Mouse (Mus musculus): ENCODE measurements around the gene Hdac5. TPM values are rescaled to one million over a fixed set of nuclear protein-coding genes. Genes with fewer than 3 reads are reported as not detected.

The Hdac5 gene
- polyA plus RNA-seq, 1 experiment from 2014 or later: 45.3 TPM

GRCm38 (mm10) chr11:102263211-102263610, 33.2 kb upstream of the Hdac5 start:
- Histone ChIP-seq H3K27me3 (ENCODE audit: control insufficient read depth, insufficient read depth, low read length) (no peaks in the 10 kb centered on the region), H3K4me2 (no peak overlapping the region), H3K27ac (ENCODE audit: low read depth, low read length) (no peak overlapping the region), H3K9ac (ENCODE audit: low read depth, low read length) (no peak overlapping the region), H3K4me1 (ENCODE audit: control insufficient read depth, insufficient read depth, low read length) (peaks cover 3% of the 10 kb centered on the region; the same call in 1 of the 2 replicates), H3K9me3 (replicated peaks; ENCODE audit: control insufficient read depth, low read length) (no peaks in the 10 kb centered on the region), H3K36me3 (ENCODE audit: control insufficient read depth, insufficient read depth, low read length) (peaks cover 3% of the 10 kb centered on the region; the same call in 1 of the 2 replicates), H3K4me3 (ENCODE audit: low read depth, low read length) (no peak overlapping the region)
- no peak for ATAC-seq (replicated peaks; ENCODE audit: insufficient number of reproducible peaks, low FRiP score, low TSS enrichment)
- 91% methylated on average over 7 of the region's 7 CpGs for WGBS (ENCODE audit: insufficient replicate concordance)

- H3K27ac ChIP-seq (ENCODE audit: low read depth, low read length): no peak overlapping the region
- H3K36me3 ChIP-seq (ENCODE audit: control insufficient read depth, insufficient read depth, low read length): peaks cover 3% of the 10 kb centered on the region; the same call in 1 of the 2 replicates
- WGBS (ENCODE audit: insufficient replicate concordance): 79% methylated on average over 3 of the region's 3 CpGs
- no peak overlapping the region for H3K4me3 ChIP-seq (ENCODE audit: low read depth, low read length)
- peaks cover 20% of the 10 kb centered on the region for H3K4me1 ChIP-seq (ENCODE audit: control insufficient read depth, insufficient read depth, low read length)
- no peaks in the 10 kb centered on the region for H3K27me3 ChIP-seq (ENCODE audit: control insufficient read depth, insufficient read depth, low read length)
- H3K9me3 ChIP-seq (replicated peaks; ENCODE audit: control insufficient read depth, low read length): no peaks in the 10 kb centered on the region
- no peak overlapping the region for H3K9ac ChIP-seq (ENCODE audit: low read depth, low read length)
- H3K4me2 ChIP-seq: no peak overlapping the region
- no peak for ATAC-seq (replicated peaks; ENCODE audit: insufficient number of reproducible peaks, low FRiP score, low TSS enrichment)
Observed at GRCm38 (mm10) chr11:102258521-102258920, 28.6 kb upstream of the Hdac5 start.

GRCm38 (mm10) chr11:102258095-102258494, 28.1 kb upstream of the Hdac5 start:
- no peak overlapping the region for H3K4me3 ChIP-seq (ENCODE audit: low read depth, low read length)
- H3K4me1 ChIP-seq (ENCODE audit: control insufficient read depth, insufficient read depth, low read length): peaks cover 21% of the 10 kb centered on the region
- H3K9ac ChIP-seq (ENCODE audit: low read depth, low read length): no peak overlapping the region
- H3K27ac ChIP-seq (ENCODE audit: low read depth, low read length): no peak overlapping the region
- no peak overlapping the region for H3K4me2 ChIP-seq
- H3K36me3 ChIP-seq (ENCODE audit: control insufficient read depth, insufficient read depth, low read length): peaks cover 3% of the 10 kb centered on the region; the same call in 1 of the 2 replicates
- H3K9me3 ChIP-seq (replicated peaks; ENCODE audit: control insufficient read depth, low read length): no peaks in the 10 kb centered on the region
- no peak for ATAC-seq (replicated peaks; ENCODE audit: insufficient number of reproducible peaks, low FRiP score, low TSS enrichment)
- H3K27me3 ChIP-seq (ENCODE audit: control insufficient read depth, insufficient read depth, low read length): no peaks in the 10 kb centered on the region
- WGBS (ENCODE audit: insufficient replicate concordance): 62% methylated on average over 6 of the region's 6 CpGs

DNA sequence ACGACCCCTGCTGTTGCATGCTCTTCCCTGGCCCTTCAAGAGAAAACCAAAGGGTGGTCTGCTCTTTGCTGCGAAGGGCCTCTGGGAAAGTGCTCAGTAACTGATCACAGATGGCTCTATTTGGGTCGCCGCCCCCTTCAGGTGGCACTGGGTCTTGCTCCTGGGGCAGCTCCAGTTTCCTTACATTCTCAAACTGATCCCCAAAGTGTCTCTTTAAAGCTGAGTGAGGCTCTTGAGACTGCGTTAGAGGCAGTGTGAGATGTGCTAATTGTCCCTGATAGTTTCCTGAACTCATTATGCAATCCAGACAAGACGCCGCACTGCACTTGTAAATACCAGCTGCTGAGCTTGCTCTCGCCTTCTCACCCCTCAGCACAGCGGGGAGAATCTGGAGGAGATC, 27.5 kb upstream of the Hdac5 start:
- ATAC-seq (replicated peaks; ENCODE audit: insufficient number of reproducible peaks, low FRiP score, low TSS enrichment): no peak
- Histone ChIP-seq H3K27me3 (ENCODE audit: control insufficient read depth, insufficient read depth, low read length) (no peaks in the 10 kb centered on the region), H3K9me3 (replicated peaks; ENCODE audit: control insufficient read depth, low read length) (no peaks in the 10 kb centered on the region), H3K27ac (ENCODE audit: low read depth, low read length) (no peak overlapping the region), H3K4me3 (ENCODE audit: low read depth, low read length) (no peak overlapping the region), H3K4me1 (ENCODE audit: control insufficient read depth, insufficient read depth, low read length) (peaks cover 21% of the 10 kb centered on the region), H3K36me3 (ENCODE audit: control insufficient read depth, insufficient read depth, low read length) (peaks cover 3% of the 10 kb centered on the region; the same call in 1 of the 2 replicates), H3K4me2 (no peak overlapping the region), H3K9ac (ENCODE audit: low read depth, low read length) (no peak overlapping the region)
- 35% methylated on average over 9 of the region's 9 CpGs for WGBS (ENCODE audit: insufficient replicate concordance)

DNA sequence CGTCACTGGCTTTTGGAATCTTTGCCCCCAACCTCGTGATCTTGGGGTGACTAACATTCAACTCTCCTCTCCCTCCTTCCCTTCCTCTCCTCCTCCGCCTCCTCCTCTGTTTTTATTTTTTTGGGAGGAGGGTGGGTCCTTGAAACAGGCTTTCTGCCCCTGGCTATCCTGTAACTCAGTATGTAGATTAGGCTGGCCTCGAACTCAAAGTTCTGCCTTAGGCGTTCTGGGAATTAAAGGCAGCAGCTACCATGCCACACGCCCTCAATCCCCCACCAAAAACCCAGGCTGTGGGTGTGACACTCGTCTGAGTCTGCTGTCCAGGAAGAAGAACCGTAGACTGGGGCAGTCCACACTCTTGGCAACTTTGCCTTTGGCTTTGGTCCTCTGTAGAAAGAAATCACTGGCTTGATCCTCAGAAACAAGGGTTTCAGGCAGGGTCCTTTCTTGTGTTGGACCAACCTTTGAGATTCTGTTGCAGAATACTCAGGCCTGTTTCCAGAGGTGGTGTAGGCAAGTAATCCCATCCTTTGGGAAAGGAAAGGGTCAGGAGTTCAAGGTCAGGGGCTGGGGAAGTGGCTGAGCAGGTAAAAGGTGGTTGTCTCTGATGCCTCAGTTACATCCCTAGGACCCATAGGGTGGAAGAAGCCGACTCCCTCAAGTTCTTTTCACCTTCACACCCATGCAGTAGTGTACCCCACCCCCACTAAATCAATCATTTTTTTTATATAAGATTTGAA, 19.6 kb upstream of the Hdac5 start:
- H3K4me3 ChIP-seq (ENCODE audit: low read depth, low read length): peak overlapping the region; percentile 75
- no peaks in the 10 kb centered on the region for H3K9me3 ChIP-seq (replicated peaks; ENCODE audit: control insufficient read depth, low read length)
- no peaks in the 10 kb centered on the region for H3K27me3 ChIP-seq (ENCODE audit: control insufficient read depth, insufficient read depth, low read length)
- peak overlapping the region; percentile 75 for H3K9ac ChIP-seq (ENCODE audit: low read depth, low read length)
- 13% methylated on average over 9 of the region's 9 CpGs for WGBS (ENCODE audit: insufficient replicate concordance)
- no peaks in the 10 kb centered on the region for H3K36me3 ChIP-seq (ENCODE audit: control insufficient read depth, insufficient read depth, low read length)
- H3K27ac ChIP-seq (ENCODE audit: low read depth, low read length): no peak overlapping the region
- H3K4me2 ChIP-seq: peak overlapping the region; percentile 82
- peaks cover 25% of the 10 kb centered on the region for H3K4me1 ChIP-seq (ENCODE audit: control insufficient read depth, insufficient read depth, low read length)
- no peak for ATAC-seq (replicated peaks; ENCODE audit: insufficient number of reproducible peaks, low FRiP score, low TSS enrichment)

- WGBS (ENCODE audit: insufficient replicate concordance): under 1% methylated on average over 41 of the region's 41 CpGs
- Histone ChIP-seq H3K4me2 (peak within 1 kb of the TSS; percentile 82), H3K4me1 (ENCODE audit: control insufficient read depth, insufficient read depth, low read length) (peaks cover 18% of the 10 kb centered on the region), H3K27me3 (ENCODE audit: control insufficient read depth, insufficient read depth, low read length) (no peaks in the 10 kb centered on the region), H3K4me3 (ENCODE audit: low read depth, low read length) (peak within 1 kb of the TSS; percentile 75), H3K27ac (ENCODE audit: low read depth, low read length) (no peak within 1 kb of the TSS), H3K36me3 (ENCODE audit: control insufficient read depth, insufficient read depth, low read length) (no peaks in the 10 kb centered on the region), H3K9ac (ENCODE audit: low read depth, low read length) (peak within 1 kb of the TSS; percentile 75), H3K9me3 (replicated peaks; ENCODE audit: control insufficient read depth, low read length) (no peaks in the 10 kb centered on the region)
- ATAC-seq (replicated peaks; ENCODE audit: insufficient number of reproducible peaks, low FRiP score, low TSS enrichment): peak; percentile 31
Observed at GRCm38 (mm10) chr11:102248630-102249230, 18.8 kb upstream of the Hdac5 start, which contains the start of gene BC030867. TSS of gene BC030867 (plus strand) at chr11:102248882.

DNA sequence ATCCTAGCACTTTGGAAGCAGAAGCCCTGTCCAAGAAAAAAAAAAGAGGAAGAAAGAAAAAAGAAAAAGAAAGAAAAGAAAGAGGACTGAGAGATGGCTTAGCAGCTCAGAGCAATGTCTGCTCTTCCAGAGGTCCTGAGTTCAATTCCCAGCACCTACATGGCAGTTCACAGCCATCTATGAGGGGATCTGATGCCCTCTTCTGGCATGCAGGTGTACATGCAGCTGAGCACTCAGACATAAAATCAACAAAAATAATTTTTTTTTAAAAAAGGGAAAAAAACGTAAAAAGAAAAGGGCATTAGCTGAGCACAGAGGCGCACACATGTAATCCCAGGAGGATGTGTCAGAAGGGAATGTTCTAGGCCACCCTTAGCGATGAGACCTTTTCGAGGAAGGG, 16.9 kb upstream of the Hdac5 start:
- no peaks in the 10 kb centered on the region for H3K27me3 ChIP-seq (ENCODE audit: control insufficient read depth, insufficient read depth, low read length)
- WGBS (ENCODE audit: insufficient replicate concordance): 85% methylated on average over 4 of the region's 4 CpGs
- no peak overlapping the region for H3K27ac ChIP-seq (ENCODE audit: low read depth, low read length)
- H3K9me3 ChIP-seq (replicated peaks; ENCODE audit: control insufficient read depth, low read length): no peaks in the 10 kb centered on the region
- H3K36me3 ChIP-seq (ENCODE audit: control insufficient read depth, insufficient read depth, low read length): no peaks in the 10 kb centered on the region
- H3K4me3 ChIP-seq (ENCODE audit: low read depth, low read length): no peak overlapping the region
- peaks cover 16% of the 10 kb centered on the region for H3K4me1 ChIP-seq (ENCODE audit: control insufficient read depth, insufficient read depth, low read length)
- H3K9ac ChIP-seq (ENCODE audit: low read depth, low read length): no peak overlapping the region
- no peak overlapping the region for H3K4me2 ChIP-seq
- no peak for ATAC-seq (replicated peaks; ENCODE audit: insufficient number of reproducible peaks, low FRiP score, low TSS enrichment)

DNA sequence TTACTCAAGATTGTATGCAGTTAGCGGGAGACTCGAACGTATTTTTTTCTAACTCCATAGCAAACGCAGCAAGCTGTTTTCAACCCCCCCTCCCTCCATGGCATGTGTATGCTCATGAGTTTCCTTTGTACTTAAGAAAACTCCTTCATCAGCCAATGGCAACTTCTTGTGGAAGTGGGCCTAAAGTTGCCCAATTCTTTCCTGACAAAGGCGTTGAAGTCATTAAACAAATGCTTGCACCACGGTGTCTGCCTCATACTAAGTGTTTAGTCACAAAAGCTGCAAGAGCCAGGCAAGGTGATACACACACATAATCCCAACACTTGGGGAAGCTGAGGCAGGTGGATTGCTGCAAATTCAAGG, 16.3 kb upstream of the Hdac5 start:
- no peak overlapping the region for H3K4me2 ChIP-seq
- H3K27ac ChIP-seq (ENCODE audit: low read depth, low read length): no peak overlapping the region
- H3K36me3 ChIP-seq (ENCODE audit: control insufficient read depth, insufficient read depth, low read length): no peaks in the 10 kb centered on the region
- H3K27me3 ChIP-seq (ENCODE audit: control insufficient read depth, insufficient read depth, low read length): no peaks in the 10 kb centered on the region
- no peaks in the 10 kb centered on the region for H3K9me3 ChIP-seq (replicated peaks; ENCODE audit: control insufficient read depth, low read length)
- H3K4me1 ChIP-seq (ENCODE audit: control insufficient read depth, insufficient read depth, low read length): peaks cover 16% of the 10 kb centered on the region
- 90% methylated on average over 6 of the region's 6 CpGs for WGBS (ENCODE audit: insufficient replicate concordance)
- ATAC-seq (replicated peaks; ENCODE audit: insufficient number of reproducible peaks, low FRiP score, low TSS enrichment): no peak
- no peak overlapping the region for H3K4me3 ChIP-seq (ENCODE audit: low read depth, low read length)
- H3K9ac ChIP-seq (ENCODE audit: low read depth, low read length): no peak overlapping the region

Measured in heart, embryonic 11.5 days (tissue).